In the genomic region with DNA sequence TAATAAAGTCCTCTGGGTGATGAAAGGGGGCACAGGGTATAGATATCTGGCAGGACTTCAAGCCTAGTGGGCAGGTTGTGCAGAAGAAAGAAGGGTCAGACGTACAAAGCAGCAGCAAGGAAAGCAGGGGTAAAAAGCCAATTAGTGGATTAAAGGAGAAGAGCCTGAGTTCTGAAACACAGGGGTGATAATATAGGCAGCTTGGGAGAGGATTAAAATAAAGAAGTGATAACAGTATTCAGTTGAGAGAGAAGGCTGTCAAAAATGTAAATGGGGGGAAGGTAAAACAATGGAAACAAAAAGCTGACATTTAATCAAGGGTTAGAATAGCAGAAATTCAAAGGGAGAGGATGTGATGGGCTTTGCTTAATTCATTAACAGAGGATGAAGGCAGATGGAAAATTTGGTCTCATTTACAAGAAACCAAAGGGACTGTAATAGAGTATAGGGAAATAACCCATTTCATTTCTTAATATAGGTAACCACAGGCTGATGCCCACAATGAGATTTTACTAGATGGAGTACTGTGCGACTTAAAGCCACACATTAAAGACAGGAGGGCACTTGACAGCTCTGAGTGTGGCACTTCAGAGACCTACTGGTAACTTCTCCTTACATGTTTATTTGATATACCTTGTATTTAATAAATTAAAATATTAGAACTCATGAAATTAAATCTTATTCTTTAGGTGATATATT, we compare ENCODE assay signal across 19 mouse cellular contexts.
DNase-seq lines count a peak whose midpoint lies in the region; ATAC-seq and TF ChIP-seq lines count a peak whose summit lies in the region.
"Had no signal": no experiment of that assay in that cellular context is flagged by ENCODE, and none has a peak within 500 bp of the region (broad histone marks: within the 10 kb centered on the region; RNA-seq: fewer than 3 reads in every experiment).

No protein-coding gene starts in this region.

- no peak for TF ChIP-seq CTCF in brain, embryonic 14.5 days (IDR thresholded peaks at IDR 0.05; ENCODE audit: borderline replicate concordance, extremely low read depth, insufficient read depth, insufficient read length)

- WGBS in forebrain, embryonic 12.5 days: 14% methylated on average over 2 of the region's 2 CpGs
- WGBS in forebrain, embryonic 10.5 days: 26% methylated on average over 2 of the region's 2 CpGs
- WGBS in forebrain, embryonic 15.5 days: 5% methylated on average over 2 of the region's 2 CpGs
- WGBS in midbrain, embryonic 15.5 days: 17% methylated on average over 2 of the region's 2 CpGs

- peaks cover 3% of the 10 kb centered on the region; the same call in 1 of the 2 replicates for H3K4me1 ChIP-seq in forebrain, embryonic 12.5 days
- H3K4me1 ChIP-seq in forebrain, embryonic 10.5 days: peaks cover 6% of the 10 kb centered on the region
- H3K4me1 ChIP-seq in forebrain, embryonic 15.5 days: peaks cover 6% of the 10 kb centered on the region
- no peaks in the 10 kb centered on the region for H3K4me1 ChIP-seq in midbrain, embryonic 15.5 days
- H3K4me1 ChIP-seq: embryonic facial prominence, embryonic 12.5 days; heart, embryonic 10.5 days; hindbrain, embryonic 12.5 days had no signal

- TF ChIP-seq POLR2A in brain, embryonic 14.5 days (IDR thresholded peaks at IDR 0.05; ENCODE audit: borderline replicate concordance, extremely low read depth, insufficient read depth, insufficient read length, poor library complexity, severe bottlenecking): no peak

- DNase-seq in forebrain, embryonic 10.5 days (ENCODE audit: extremely low spot score, low spot score): no peak
- DNase-seq in brain, embryonic 14.5 days (ENCODE audit: low read depth): peak; percentile 73
- no peak for DNase-seq in testis, postnatal 14 days (ENCODE audit: low spot score)
- DNase-seq in urinary bladder, postnatal 14 days (ENCODE audit: low spot score): no peak
- DNase-seq: adrenal gland, postnatal 10 days; cerebellum, adult 11-12 months; cerebellum, adult 9-10 months; cerebellum, postnatal 25 days; gastrocnemius, postnatal 10 days; heart, adult 18-20 months; heart, postnatal 10 days; heart, postnatal 4 days had no signal

- ATAC-seq in forebrain, embryonic 12.5 days (ENCODE audit: low FRiP score): peak; percentile 33; the same call in 1 of the 2 replicates
- peak; percentile 67 for ATAC-seq in forebrain, embryonic 15.5 days (replicated peaks)
- ATAC-seq in midbrain, embryonic 15.5 days (replicated peaks): peak; percentile 60; the same call in 1 of the 2 replicates
- ATAC-seq: hindbrain, embryonic 16.5 days had no signal

- H3K4me3 ChIP-seq in forebrain, embryonic 12.5 days (replicated peaks): no peak overlapping the region
- H3K4me3 ChIP-seq in forebrain, embryonic 10.5 days: no peak overlapping the region
- no peak overlapping the region for H3K4me3 ChIP-seq in forebrain, embryonic 15.5 days
- H3K4me3 ChIP-seq in midbrain, embryonic 15.5 days: no peak overlapping the region
- H3K4me3 ChIP-seq: embryonic facial prominence, embryonic 12.5 days; heart, embryonic 10.5 days; hindbrain, embryonic 12.5 days had no signal

- H3K9me3 ChIP-seq in forebrain, embryonic 12.5 days: no peaks in the 10 kb centered on the region
- no peaks in the 10 kb centered on the region for H3K9me3 ChIP-seq in forebrain, embryonic 10.5 days
- no peaks in the 10 kb centered on the region for H3K9me3 ChIP-seq in forebrain, embryonic 15.5 days
- H3K9me3 ChIP-seq in midbrain, embryonic 15.5 days: no peaks in the 10 kb centered on the region
- H3K9me3 ChIP-seq: embryonic facial prominence, embryonic 12.5 days; heart, embryonic 10.5 days; hindbrain, embryonic 12.5 days had no signal

- H3K27ac ChIP-seq in forebrain, embryonic 12.5 days: no peak overlapping the region
- H3K27ac ChIP-seq in forebrain, embryonic 10.5 days: no peak overlapping the region
- peak overlapping the region; percentile 40; the same call in 1 of the 2 replicates for H3K27ac ChIP-seq in forebrain, embryonic 15.5 days (replicated peaks)
- H3K27ac ChIP-seq in midbrain, embryonic 15.5 days: no peak overlapping the region
- H3K27ac ChIP-seq: embryonic facial prominence, embryonic 12.5 days; heart, embryonic 10.5 days; hindbrain, embryonic 12.5 days had no signal

- no peak overlapping the region for H3K9ac ChIP-seq in forebrain, embryonic 12.5 days
- no peak overlapping the region for H3K9ac ChIP-seq in forebrain, embryonic 15.5 days (replicated peaks)
- no peak overlapping the region for H3K9ac ChIP-seq in midbrain, embryonic 15.5 days
- H3K9ac ChIP-seq: embryonic facial prominence, embryonic 12.5 days; hindbrain, embryonic 12.5 days had no signal

- no peaks in the 10 kb centered on the region for H3K36me3 ChIP-seq in forebrain, embryonic 12.5 days (replicated peaks)
- no peaks in the 10 kb centered on the region for H3K36me3 ChIP-seq in forebrain, embryonic 10.5 days (replicated peaks)
- H3K36me3 ChIP-seq in forebrain, embryonic 15.5 days: no peaks in the 10 kb centered on the region
- H3K36me3 ChIP-seq in midbrain, embryonic 15.5 days (replicated peaks): no peaks in the 10 kb centered on the region
- H3K36me3 ChIP-seq: embryonic facial prominence, embryonic 12.5 days; heart, embryonic 10.5 days; hindbrain, embryonic 12.5 days had no signal

- no peak overlapping the region for H3K4me2 ChIP-seq in forebrain, embryonic 12.5 days
- no peak overlapping the region for H3K4me2 ChIP-seq in forebrain, embryonic 15.5 days (replicated peaks)
- no peak overlapping the region for H3K4me2 ChIP-seq in midbrain, embryonic 15.5 days
- H3K4me2 ChIP-seq: embryonic facial prominence, embryonic 12.5 days; hindbrain, embryonic 12.5 days had no signal

- no peaks in the 10 kb centered on the region for H3K27me3 ChIP-seq in forebrain, embryonic 12.5 days
- H3K27me3 ChIP-seq in forebrain, embryonic 10.5 days (ENCODE audit: poor library complexity, severe bottlenecking): no peaks in the 10 kb centered on the region
- H3K27me3 ChIP-seq in forebrain, embryonic 15.5 days: no peaks in the 10 kb centered on the region
- no peaks in the 10 kb centered on the region for H3K27me3 ChIP-seq in midbrain, embryonic 15.5 days (replicated peaks)
- H3K27me3 ChIP-seq: embryonic facial prominence, embryonic 12.5 days; hindbrain, embryonic 12.5 days had no signal
